Mouse (Mus musculus) kidney, postnatal 10 days (tissue): ENCODE data around the gene Tjp2.

Experiments
- DNase-seq: peaks from one replicate; pipeline ENCODE4 v3.0.0; 2021; ENCODE audit warnings: mixed read lengths

Tjp2 gene

GRCm38 (mm10) chr19:24050514-24050913, 174.3 kb downstream of the Tjp2 start:
- no peak for DNase-seq

DNA sequence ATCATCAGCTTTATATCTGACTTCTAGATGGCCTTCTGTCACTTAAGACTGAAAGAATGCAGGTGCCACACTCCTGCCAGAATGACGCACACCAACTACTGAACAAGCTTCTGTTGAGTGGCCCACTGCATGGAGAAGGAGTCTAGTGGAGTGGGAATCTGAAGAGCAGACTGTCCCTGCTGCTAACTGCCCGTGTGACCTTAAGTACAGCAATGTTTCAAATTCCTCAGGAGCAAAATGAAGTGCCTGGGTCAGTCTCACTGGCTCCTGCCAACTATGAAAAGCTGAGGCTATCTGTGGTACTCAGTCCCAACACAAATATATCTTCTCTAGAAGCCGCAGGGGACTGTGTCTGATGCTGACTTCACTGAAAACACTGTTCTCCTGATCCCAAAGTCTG, 175.5 kb downstream of the Tjp2 start:
- DNase-seq = no peak

- DNase-seq = no peak
Measured at GRCm38 (mm10) chr19:24046395-24046993, 178.3 kb downstream of the Tjp2 start.
